Mouse (Mus musculus): ENCODE measurements around the gene Zdhhc20.

DNA sequence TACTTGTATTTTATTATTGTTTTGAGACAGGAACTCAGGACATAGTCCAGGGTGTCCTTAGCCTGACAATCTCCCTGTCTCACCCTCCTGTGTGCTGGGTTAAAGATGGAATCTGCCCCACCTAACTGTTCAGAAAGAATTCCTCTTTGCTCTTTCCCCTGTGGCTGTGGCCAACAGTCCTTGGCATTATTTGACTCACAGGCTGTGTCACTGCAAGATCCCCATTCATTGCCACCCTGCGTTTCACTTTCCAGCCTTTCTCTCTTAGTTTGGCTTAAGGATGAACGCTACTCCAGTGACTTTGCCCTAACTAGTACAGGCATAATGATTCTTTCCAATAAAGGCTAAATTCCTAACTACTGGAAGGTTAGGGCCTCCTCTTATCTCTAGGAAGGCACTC lies 4.3 kb upstream of the Zdhhc20 start:
- TF ChIP-seq POLR2A (IDR thresholded peaks at IDR 0.05; ENCODE audit: borderline replicate concordance, extremely low read depth, insufficient read depth, insufficient read length, poor library complexity, severe bottlenecking) (no peak), CTCF (IDR thresholded peaks at IDR 0.05; ENCODE audit: borderline replicate concordance, extremely low read depth, insufficient read depth, insufficient read length) (no peak)
